ENCODE assay signal across 8 mouse cellular contexts in genomic region chr9:80173629-80174028, GRCm38 (mm10). TPM values are rescaled to one million over a fixed set of nuclear protein-coding genes. Genes with fewer than 3 reads are reported as not detected.
DNase-seq lines count a peak whose midpoint lies in the region; ATAC-seq and TF ChIP-seq lines count a peak whose summit lies in the region.

No protein-coding gene starts in this region.

- H3K4me3 ChIP-seq in kidney, postnatal 0 days (replicated peaks; ENCODE audit: low read depth, low read length), result no peak overlapping the region
- H3K4me3 ChIP-seq in midbrain, embryonic 15.5 days, result no peak overlapping the region

- no peaks in the 10 kb centered on the region for H3K36me3 ChIP-seq in kidney, postnatal 0 days (ENCODE audit: insufficient read depth, low read length)
- H3K36me3 ChIP-seq in midbrain, embryonic 15.5 days (replicated peaks), result no peaks in the 10 kb centered on the region

- TF ChIP-seq CTCF in kidney, postnatal 0 days (IDR thresholded peaks at IDR 0.05; ENCODE audit: low read depth), result no peak

- peak overlapping the region; percentile 10; the same call in 1 of the 2 replicates for H3K4me2 ChIP-seq in kidney, postnatal 0 days (ENCODE audit: low read length)
- H3K4me2 ChIP-seq in midbrain, embryonic 15.5 days, result no peak overlapping the region

- peak overlapping the region; percentile 61 for H3K27ac ChIP-seq in kidney, postnatal 0 days
- H3K27ac ChIP-seq in midbrain, embryonic 15.5 days, result peak overlapping the region; percentile 34; the same call in 1 of the 2 replicates

- H3K9me3 ChIP-seq in kidney, postnatal 0 days (replicated peaks; ENCODE audit: low read length), result no peaks in the 10 kb centered on the region
- H3K9me3 ChIP-seq in midbrain, embryonic 15.5 days, result no peaks in the 10 kb centered on the region

- peak; percentile 38 for DNase-seq in kidney, adult 9 months
- no peak for DNase-seq in kidney, adult 18-20 months
- peak; percentile 43 for DNase-seq in cerebellum, adult 8-10 months
- DNase-seq in gastrocnemius, postnatal 14 days, result peak; percentile 69
- peak; percentile 70 for DNase-seq in kidney, postnatal 0 days (ENCODE audit: low spot score)
- no peak for DNase-seq in c-Kit-positive CD71-positive TER-119-positive erythroid progenitor cells, embryonic 14.5 days (ENCODE audit: low spot score)

- peaks cover 4% of the 10 kb centered on the region; the same call in 1 of the 2 replicates for H3K4me1 ChIP-seq in kidney, postnatal 0 days (replicated peaks; ENCODE audit: insufficient read depth, low read length)
- peaks cover 4% of the 10 kb centered on the region for H3K4me1 ChIP-seq in midbrain, embryonic 15.5 days

- peak; percentile 71 for ATAC-seq in kidney, postnatal 0 days (replicated peaks; ENCODE audit: low FRiP score, low read depth)
- peak; percentile 85 for ATAC-seq in midbrain, embryonic 15.5 days (replicated peaks)
- no peak for ATAC-seq in megakaryocyte-erythroid progenitor cell, adult 5-6 weeks (replicated peaks; ENCODE audit: low FRiP score, low TSS enrichment, poor library complexity, severe bottlenecking)

- no peaks in the 10 kb centered on the region for H3K27me3 ChIP-seq in kidney, postnatal 0 days (ENCODE audit: insufficient read depth, low read length)
- H3K27me3 ChIP-seq in midbrain, embryonic 15.5 days (replicated peaks), result no peaks in the 10 kb centered on the region

- 31% methylated on average over 9 of the region's 9 CpGs for WGBS in kidney, postnatal 0 days
- 25% methylated on average over 9 of the region's 9 CpGs for WGBS in midbrain, embryonic 15.5 days

- H3K9ac ChIP-seq in kidney, postnatal 0 days (ENCODE audit: low read depth, low read length), result no peak overlapping the region
- H3K9ac ChIP-seq in midbrain, embryonic 15.5 days, result no peak overlapping the region

- intact Hi-C loops in gastrocnemius, postnatal 14 days (cut with DNase I; ENCODE audit: low total_unique reads), result no loop called here

RNA-seq across cellular contexts. Expression of gene Myo6, which starts 8.8 kb away (rescaled TPM):
- 10 to 100 TPM in 1 of 2 experiments, 1 to 10 TPM in 1; 9.0 to 10.3 TPM for total RNA-seq in gastrocnemius, postnatal 14 days (2021)
- polyA plus RNA-seq in kidney, postnatal 0 days (2015; fragmentation: Nextera tagmentation; extraction: Ambion mirVana), result 51.0 and 63.1 TPM in 2 replicates
- 18.1 and 19.3 TPM in 2 replicates for polyA plus RNA-seq in midbrain, embryonic 15.5 days (2015; fragmentation: Nextera tagmentation; extraction: Ambion mirVana)
- total RNA-seq in megakaryocyte-erythroid progenitor cell, adult 5-6 weeks (2014; fragmentation: Nextera tagmentation), result 0.72 and 9.1 TPM in 2 replicates
- total RNA-seq in megakaryocyte-erythroid progenitor cell, adult 5-6 weeks (2017), result 4.9 and 8.4 TPM in 2 replicates

Comparison
In these comparisons a context has a peak if more than half of its experiments do, and no peak if none do; other contexts are left out.
1. DNase-seq: peak in kidney, adult 9 months (single experiment), cerebellum, adult 8-10 months (single experiment), gastrocnemius, postnatal 14 days (single experiment) and kidney, postnatal 0 days (single experiment); none in kidney, adult 18-20 months (single experiment) and c-Kit-positive CD71-positive TER-119-positive erythroid progenitor cells, embryonic 14.5 days (single experiment).